Mouse (Mus musculus): ENCODE data around the gene Cep250. TPM values are rescaled to one million over a fixed set of nuclear protein-coding genes. Genes with fewer than 3 reads are reported as not detected.

Cep250 gene
- total RNA-seq, 2 experiments from 2014 or later: 3.1 to 3.2 TPM

DNA sequence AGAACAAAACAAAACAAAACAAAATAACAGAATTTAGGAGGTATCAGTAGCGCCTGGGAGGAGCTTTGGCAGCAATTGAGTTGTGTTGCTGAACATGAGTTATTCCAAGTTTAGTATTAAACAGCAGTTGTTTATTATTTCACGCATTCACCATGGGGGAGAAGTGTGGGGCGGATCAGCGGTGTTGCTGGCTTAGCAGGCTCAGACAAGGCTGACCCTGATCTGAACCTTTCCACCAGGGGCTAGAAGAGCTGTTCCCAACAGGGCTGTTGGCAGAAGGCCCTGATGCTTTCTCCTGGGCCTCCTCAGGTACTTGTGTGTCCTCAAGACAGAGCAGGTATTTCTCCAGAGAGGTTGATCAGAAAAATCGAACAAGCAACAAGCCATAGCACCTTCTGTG is 3.7 kb downstream of the Cep250 start:
- no peak for DNase-seq
- intact Hi-C loops (cut with DNase I): loop anchor here (5.0 kb wide), 1 partner anchor 182 kb away; the partner anchor contains the start of genes Nfs1 and Romo1

DNA sequence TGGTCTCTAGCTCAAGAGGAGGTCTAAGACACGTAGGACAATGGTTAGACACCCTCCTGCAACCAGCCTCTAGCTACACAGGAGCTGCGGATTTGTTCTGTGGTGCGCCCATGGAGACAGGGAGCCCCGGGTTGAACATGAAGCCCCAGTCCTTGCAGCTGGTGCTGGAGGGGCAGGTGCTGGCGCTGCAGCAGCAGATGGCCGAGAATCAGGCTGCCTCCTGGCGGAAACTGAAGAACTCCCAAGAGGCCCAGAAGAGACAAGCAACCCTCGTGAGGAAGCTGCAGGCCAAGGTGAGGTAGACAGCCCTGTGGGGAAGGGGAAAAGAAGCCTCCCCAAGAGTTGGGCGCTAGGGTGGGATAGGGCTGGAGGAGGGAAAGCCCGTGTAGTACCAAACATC is 5.6 kb downstream of the Cep250 start:
- no peak for DNase-seq
- intact Hi-C loops (cut with DNase I): loop anchor here (2.0 to 5.0 kb wide), 2 partner anchors 180 to 317 kb away; partner anchors contain the start of genes Nfs1 and Romo1

DNA sequence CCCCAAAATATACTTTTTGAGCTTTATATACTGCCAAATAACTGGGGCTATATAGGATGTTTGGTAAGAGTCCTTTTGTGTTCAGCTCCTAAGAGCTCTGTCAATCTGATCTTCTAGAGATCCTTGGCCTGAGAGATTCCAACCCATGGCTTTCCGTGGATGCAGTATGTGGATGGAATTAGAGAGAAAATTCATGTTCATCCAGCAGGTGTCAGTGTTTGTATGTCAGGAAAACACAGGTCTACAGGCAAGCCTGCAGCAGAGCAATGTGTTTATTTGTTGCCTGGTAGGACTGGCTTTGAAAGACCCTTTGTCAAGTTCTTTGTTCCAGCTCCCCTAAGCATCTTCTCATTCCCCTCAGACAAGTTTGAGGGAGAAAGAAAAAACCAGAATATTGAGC is 6.7 kb downstream of the Cep250 start:
- DNase-seq: no peak
- intact Hi-C loops (cut with DNase I): loop anchor here (2.0 to 5.0 kb wide), 2 partner anchors 179 to 316 kb away; partner anchors contain the start of genes Nfs1 and Romo1

DNA sequence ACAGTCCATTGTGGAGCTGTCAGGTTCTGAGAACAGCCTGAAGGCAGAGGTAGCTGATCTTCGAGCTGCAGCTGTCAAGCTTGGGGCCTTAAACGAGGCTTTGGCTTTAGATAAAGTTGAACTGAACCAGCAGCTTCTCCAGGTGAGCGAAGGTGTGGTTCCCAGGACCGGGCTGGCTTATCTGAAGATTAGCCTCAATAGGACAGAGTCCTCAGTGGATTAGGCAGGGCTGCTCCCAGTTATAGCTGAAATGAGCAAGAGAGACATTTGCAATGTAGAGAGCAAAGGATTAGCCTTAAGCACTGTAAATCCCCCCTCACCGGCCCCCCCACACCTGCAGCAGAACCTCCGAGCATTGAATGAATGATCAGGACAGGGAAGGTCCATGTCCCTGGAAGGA is 17.1 kb downstream of the Cep250 start:
- intact Hi-C loops (cut with DNase I): no loop called here
- DNase-seq: no peak

DNA sequence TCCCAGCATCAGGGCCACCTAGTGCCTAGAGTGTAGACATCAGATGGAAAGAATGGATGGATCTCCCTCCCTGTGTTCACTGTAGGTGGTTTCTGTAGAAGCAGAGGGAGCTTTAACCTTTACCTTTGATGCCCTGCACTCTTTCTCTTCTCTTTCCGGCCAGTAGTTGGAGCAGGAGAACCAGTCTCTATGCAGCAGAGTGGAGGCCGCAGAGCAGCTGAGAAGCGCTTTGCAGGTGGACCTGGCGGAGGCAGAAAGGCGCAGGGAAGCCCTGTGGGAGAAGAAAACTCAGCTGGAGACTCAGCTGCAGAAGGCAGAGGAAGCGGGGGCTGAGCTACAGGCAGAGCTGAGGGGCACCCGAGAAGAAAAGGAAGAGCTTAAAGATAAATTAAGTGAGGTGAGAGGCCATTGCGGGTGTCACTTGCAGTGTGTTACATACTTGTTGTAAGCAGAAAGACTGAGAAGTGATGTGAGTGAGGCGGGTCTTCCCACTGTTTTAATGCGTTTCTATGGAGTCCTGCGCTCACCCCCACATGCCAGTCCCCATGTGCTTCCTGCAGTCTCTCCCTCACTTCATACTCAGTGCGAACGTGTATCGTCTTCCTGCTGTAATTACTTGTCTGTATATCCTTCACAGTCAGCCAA is 18.0 kb downstream of the Cep250 start:
- intact Hi-C loops (cut with DNase I): no loop called here
- DNase-seq: no peak

DNA sequence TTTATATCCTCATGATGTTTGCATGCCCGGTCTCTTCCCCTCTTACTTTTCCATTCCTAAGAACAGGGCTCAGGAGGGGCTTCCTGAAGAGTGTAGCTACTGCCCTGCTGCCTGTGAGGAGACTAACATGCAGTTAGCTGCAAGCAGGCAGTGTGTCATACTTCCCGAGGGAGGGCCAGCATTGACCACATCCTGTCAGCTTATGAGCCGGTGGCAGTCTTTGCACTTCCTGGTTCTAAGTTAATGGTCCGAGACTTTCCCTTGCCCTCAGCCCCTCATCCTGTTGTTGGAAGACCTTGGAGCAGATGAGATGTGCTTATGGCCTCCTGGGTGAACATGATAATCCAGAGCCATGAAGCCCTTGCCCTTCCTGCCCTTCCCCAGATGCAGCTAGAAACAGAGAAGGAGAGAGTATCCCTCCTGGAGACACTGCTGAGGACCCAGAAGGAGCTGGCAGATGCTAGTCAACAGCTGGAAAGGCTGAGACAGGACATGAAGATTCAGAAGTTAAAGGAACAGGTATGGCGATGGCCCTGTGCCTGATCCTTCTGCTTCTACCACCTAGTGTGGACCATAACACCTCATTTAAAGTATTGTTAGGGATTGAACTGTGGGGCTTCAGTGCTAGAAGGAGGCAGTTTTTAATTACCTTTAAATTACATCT is 23.2 kb downstream of the Cep250 start:
- no peak for DNase-seq
- intact Hi-C loops (cut with DNase I): no loop called here

DNA sequence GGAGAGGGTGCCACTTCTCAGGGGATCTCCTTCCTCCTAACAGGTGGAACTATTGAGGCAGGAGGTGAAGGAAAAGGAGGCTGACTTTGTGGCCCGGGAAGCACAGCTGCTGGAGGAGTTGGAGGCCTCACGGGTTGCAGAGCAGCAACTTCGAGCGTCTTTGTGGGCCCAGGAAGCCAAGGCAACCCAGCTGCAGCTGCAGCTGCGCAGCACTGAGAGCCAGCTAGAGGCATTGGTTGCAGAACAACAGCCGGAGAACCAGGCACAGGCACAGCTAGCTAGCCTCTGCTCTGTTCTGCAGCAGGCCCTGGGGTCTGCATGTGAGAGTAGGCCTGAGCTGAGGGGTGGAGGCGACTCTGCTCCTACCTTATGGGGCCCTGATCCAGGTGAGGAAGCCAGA is 29.5 kb downstream of the Cep250 start:
- intact Hi-C loops (cut with DNase I): no loop called here
- DNase-seq: no peak

DNA sequence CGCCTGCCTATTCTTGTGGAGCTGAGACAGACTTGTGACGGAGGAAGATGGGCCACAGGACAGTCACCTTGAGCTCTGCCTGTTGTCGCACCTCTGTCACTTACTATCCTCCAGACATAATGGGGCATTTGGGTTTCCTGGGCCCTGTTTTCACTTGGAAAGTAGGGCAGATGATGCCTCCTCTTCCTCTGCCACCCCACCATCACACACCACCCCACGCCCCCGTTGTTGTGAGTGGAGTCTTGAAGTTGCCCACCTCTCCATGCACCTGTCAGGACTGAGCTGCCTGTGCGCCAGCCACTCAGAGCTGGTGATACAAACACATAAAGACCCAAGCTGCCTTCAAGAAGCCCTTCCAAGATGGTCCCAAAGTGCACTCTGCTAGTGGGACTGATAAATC is 30.9 kb downstream of the Cep250 start:
- intact Hi-C loops (cut with DNase I): no loop called here

DNA sequence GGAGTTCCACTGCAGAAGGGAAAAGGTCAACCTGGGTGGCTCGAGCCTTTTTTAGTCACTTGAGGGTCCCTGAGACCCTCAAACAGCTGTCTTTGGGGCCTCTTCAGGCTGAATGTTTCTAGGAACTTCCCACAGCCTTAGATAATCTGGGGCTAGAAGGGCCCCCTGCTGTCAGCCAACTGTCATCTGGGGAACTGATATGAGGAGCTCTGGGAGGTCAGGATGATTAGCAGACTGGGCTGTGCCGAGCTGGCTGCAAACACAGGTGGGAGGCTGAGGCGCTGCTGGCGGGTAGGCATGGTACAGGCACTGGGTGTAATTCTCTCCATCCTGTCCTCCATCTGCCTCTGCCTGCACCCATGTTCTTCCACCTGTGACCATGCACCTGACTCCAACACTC is 32.8 kb downstream of the Cep250 start:
- no peak for DNase-seq
- intact Hi-C loops (cut with DNase I): no loop called here

More for the DNA sequence above, 30.9 kb downstream of the Cep250 start:
- DNase-seq: no peak

DNA sequence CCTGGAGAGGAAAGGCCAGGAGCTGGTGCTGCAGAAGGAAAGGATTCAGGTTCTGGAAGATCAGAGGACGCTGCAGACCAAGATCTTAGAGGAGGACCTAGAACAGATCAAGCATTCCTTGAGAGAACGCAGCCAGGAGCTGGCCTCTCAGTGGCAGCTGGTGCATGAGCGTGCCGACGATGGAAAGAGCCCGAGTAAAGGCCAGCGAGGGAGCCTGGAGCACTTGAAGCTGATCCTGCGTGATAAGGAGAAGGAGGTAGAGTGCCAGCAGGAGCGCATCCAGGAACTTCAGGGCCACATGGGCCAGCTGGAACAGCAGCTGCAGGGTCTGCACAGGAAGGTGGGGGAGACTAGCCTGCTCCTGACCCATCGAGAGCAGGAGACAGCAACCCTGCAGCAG is 34.9 kb downstream of the Cep250 start:
- DNase-seq: no peak
- intact Hi-C loops (cut with DNase I): no loop called here

DNA sequence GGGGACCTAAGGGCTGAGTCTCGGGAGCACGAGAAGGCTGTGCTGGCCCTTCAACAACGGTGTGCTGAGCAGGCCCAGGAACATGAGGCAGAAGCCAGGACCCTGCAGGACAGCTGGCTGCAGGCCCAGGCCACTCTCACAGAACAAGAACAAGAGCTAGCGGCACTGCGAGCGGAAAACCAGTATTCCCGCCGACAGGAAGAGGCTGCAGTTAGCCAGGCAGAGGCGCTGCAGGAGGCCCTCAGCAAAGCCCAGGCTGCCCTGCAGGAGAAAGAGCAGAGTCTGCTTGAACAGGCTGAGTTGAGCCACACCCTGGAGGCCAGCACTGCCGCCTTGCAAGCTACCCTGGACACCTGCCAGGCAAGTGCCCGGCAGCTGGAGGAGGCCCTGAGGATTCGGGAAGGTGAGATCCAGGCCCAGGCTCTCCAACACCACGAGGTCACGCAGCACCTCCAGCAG is 35.6 kb downstream of the Cep250 start:
- peak in 1 of 2 experiments; percentile 31 for DNase-seq
- intact Hi-C loops (cut with DNase I): no loop called here

DNA sequence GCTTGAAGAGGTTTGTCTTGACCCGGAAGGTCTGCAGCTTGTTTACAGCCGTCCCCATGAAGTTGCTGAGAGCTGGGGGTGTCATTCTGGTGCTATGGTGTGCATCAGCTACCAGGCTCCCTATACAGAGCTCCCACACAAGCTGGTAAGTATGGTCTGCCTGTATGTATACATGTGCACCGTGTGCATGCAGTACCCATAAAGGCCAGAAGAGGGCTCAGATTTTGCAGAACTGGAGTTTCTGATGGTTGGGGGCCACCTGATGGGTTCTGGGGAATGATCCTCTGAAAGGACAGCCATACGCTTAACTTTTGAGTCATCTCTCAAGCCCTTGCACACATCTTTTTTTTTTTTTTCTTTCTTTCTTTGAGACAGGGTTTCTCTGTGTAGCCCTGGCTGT is 49.1 kb downstream of the Cep250 start:
- intact Hi-C loops (cut with DNase I): no loop called here
- DNase-seq: no peak

DNA sequence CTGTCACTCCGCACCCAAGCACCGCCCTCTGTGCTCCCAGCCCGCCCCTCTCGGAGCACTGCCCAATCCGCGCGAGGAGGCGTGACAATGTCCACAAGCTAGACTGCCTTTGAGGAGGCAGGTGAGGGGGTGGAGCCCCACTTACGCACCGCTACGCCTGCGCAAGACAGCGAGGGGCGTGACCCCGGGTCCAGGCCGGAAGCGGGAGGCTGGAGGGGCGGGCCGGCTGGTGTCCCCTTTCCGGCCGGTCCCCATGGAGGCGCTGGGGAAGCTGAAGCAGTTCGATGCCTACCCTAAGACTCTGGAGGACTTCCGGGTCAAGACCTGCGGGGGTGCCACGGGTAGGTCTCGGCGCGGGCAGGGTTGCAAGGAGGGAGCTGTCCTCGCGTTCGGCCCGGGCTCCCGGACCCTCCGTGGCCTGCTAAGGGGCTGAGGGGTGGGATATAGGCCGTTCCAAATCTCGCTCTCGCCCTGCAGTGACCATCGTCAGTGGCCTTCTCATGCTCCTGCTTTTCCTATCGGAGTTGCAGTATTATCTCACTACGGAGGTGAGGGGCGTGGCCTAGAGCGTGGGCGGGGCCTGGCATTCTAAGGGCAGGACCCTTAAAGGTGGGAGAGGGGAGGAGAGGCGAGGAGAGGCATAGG is 51.8 kb downstream of the Cep250 start, which contains the start of the genes 6430550D23Rik and Ergic3:
6430550D23Rik (minus strand) TSS at position 90 of the 645 bp plus-strand sequence.
Ergic3 (plus strand) TSS at position 158 of the 645 bp plus-strand sequence.
- intact Hi-C loops (cut with DNase I): no loop called here

DNA sequence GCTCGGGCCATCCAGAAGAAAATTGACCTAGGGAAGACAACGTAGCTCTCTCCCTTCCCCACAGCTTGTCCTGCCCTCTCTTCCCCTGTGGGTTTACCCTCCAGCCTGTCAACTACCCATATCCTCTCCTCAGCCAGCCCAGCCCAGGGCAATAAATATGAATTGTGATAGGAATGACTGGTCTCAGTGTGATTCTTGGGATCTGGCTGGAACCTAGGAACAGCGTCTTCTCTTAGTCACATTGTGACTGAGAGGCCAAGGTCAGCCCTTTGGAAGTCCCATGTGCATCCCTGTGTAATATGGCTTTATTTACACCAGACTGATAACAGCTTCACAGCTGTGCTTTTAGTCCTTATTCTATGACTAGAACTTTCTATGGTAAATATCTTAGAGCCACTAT is 61.8 kb downstream of the Cep250 start:
- intact Hi-C loops (cut with DNase I): no loop called here
- no peak for DNase-seq

More for the DNA sequence above, 51.8 kb downstream of the Cep250 start, which contains the start of the genes 6430550D23Rik and Ergic3:
- DNase-seq: peak; percentile 97 to 98

DNA sequence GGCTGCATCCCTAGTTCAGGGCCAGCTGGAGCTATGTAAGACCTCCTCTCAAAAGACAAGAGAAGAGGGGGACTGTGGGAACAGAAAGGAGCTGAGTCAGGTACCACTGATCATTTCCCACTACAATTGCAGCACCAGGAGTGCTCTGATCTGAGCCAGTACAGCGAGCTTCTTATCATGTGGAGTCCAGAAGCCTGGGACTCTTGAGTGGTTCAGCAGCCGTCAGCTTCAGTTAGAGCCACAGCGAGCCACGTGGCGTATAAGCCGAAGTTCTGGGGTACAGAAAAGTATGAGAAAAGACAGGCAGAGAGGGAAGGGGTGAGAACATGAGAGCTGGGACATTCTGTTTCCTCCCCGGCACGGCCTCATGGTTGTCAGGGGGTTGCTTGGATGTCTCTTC is 65.0 kb downstream of the Cep250 start:
- no peak for DNase-seq
- intact Hi-C loops (cut with DNase I): no loop called here

DNA sequence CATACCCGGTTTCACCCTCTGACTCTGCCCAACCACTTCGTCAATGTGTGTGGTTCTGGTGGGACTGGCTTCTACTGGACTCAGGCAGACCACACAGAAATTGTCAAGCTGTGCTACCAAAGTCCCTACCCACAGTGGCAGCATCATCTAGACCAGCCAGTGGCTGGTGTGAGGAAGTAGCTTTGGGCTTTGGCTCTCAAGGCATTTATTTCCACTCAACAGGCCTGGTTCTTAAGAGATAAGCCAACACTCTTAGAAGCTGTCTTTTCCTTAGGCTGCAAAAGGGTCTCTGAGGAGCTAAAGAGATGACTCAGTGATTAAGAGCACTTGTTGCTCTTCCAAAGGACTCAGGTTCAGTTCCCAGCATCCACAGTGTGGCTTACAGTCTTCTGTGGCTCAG is 65.5 kb downstream of the Cep250 start:
- intact Hi-C loops (cut with DNase I): no loop called here
- DNase-seq: no peak

DNA sequence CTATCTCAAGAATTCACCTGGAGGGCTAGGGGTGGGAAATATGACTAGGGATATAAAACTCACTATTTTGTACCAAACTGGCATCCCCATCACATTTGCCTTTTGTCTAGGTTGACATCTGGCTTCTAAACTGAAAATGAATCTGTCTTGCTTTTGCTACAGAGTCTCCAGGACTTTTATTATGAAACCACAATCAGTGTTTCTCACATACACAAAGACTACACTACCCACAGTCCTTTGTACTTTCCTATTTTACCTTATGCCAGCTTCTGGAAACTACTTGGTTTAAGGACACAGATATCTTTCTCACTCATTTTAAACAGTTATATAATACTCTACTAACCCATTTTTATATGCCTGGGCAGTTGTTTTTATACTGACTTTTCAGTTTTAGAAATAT is 69.2 kb downstream of the Cep250 start:
- intact Hi-C loops (cut with DNase I): no loop called here
- no peak for DNase-seq

DNA sequence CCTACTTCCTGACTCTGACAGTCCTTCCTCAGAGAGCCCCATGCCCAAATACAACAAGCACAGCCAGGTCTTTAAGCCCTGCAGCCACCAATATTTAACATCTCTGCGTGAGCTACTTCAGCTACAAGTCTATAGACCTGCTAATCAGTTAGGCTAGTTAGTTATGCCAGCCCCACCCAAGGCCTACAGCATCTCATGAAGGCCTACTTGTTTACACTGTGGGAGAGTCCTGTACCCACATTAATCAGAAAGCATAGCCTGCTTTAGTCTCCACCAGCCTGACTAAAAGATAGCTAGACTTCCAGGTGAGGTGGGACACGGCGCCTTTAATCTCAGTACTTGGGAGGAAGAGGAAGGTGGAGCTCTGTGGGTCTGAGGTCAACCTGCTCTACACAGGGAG is 83.1 kb downstream of the Cep250 start:
- intact Hi-C loops (cut with DNase I): no loop called here
- no peak for DNase-seq

DNA sequence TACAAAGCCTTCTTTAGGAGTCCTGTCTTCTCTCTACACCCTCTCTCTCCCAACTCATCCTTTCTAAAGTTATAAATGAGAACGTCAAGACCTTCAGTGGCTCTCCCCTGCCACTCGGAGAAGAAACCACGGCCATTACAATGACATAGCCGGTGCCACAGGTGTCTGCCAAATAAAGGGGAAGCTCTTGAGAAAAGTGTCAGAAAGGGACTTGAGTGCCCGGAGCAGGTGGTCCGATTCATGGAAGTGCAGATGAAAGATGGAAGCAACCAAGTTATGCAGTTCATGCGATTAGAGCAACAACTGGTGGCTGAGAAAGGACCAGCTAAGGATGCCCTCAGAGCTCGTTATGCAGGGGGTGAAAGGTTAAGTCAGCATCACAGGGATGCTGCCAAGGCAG is 86.6 kb downstream of the Cep250 start:
- no peak for DNase-seq
- intact Hi-C loops (cut with DNase I): no loop called here

DNA sequence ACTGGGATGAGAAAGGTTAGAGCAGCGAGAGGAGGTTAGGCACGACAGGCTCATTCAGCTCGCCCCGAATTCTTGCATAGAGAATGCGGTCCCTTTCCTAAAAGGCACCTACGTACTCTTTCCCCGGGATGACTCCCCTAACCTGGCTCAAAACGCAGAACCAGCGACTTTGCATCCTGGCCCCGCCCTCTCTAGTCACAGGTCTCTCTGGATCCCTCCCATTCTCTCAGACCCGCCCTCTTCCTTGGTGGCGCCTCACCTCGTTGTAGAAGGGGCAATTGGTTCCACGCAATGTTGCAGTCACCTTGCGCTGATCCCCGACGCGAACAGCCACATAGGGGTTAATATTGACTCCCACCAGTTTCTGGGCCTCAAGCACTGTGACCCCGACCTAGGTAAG is 91.7 kb downstream of the Cep250 start:
- no peak for DNase-seq
- intact Hi-C loops (cut with DNase I): no loop called here
